Mouse (Mus musculus): ENCODE measurements at regions not wholly inside any gene's neighbourhood (a gene's known extent, or its start where the extent isn't known, plus 50 kb on each side); places are given as distances from the start of the nearest gene placed in this dataset.
A peak's percentile ranks its signal among the peaks of the same experiment; 100 is the strongest.

DNA sequence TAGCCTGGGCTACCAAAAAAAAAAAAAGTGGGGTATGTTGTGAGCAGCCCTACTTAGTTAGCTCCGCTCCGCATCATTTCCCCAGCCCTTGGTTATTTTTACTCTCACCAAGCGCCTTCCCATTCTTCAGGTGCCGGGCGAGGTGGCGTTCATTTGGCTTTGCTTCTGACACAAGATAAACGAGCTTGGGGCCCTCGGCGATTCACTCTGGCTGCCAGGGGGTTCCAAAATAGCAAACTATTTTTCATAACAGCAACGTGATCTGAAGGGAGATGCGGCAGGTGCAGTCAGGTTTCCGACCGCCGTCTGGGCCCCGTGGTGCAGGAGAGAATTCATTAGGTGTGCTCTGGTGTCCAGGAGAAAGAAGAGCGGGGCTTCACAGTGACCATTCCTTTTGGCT lies 403.6 kb upstream of the Rora start:
- peak; percentile 53 for DNase-seq (ENCODE audit: low read depth, low spot score)

DNA sequence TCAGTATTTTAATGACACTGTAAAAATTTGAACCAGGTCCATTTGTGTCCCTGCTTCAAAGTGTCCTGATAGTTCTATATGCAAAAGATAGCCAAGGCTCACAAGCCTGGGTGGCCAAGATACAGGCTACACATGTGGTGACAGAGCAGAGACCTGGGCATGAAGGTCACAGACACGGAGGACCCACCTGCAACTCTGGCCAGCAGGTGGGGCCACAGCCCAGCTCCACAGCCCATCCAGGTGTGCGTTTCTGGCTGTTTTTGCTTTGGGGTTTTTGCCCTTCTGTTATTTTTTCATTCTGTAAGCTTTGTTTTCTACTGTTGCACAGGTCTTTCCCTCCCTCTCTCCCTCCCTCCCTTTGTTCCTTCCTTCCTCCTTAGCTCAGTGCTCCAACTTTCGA lies 399.4 kb upstream of the Rora start:
- no peak for DNase-seq (ENCODE audit: low read depth, low spot score)

DNA sequence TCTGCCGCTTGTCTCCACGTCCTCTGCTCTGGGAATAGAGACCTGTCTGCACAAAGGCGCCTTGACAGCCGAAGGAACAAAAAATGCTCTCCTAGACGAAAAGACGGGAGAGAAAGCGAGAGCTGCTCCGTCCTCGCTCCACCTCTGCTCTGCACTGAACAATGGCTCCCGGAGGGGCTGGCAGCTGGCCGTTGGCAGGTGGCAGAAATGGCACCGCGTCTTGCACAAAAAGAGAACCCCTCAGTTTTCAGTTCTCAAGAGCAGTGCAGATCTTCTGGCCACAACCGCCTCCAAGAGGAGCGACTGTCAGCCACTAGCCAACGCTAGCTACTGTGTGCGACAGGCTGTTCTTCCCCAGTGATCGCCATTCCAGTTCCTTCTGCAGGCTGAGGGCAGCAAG lies 385.0 kb upstream of the Rora start:
- DNase-seq (ENCODE audit: low read depth, low spot score), result no peak

DNA sequence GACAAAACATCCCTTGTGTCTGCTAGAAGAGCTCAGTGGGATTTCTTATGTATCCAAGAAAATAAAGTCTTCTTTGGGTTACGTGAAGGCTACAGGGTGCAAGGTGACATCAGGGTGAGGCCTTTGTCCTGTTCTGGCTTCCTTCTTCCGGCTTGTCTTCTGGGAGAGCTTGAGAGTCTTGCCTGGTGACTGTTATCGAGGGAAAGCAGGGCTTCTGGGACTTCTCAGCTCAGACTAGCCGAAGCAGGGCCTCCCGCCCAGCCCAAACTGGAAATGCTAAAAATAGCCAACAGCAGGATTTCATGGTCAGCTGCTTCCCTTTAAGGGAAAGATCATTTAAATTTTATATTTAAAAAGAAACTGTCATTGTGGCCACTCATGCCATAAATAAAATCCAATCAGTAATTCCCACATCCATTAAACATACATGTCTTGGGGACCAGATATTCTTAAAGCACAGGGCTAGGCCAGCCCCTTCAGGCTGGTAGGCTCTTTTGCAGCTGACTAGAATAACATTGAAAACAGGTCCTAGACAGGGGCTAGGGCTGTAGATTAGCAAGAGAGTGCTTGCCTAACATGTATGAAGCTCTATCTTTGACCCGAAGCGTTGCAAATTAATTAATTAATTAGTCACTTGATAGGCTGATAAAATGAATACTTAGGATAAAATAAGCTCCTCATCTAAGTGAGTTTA lies 351.2 kb upstream of the Rora start:
- peak; percentile 32 for DNase-seq (ENCODE audit: low read depth, low spot score)

DNA sequence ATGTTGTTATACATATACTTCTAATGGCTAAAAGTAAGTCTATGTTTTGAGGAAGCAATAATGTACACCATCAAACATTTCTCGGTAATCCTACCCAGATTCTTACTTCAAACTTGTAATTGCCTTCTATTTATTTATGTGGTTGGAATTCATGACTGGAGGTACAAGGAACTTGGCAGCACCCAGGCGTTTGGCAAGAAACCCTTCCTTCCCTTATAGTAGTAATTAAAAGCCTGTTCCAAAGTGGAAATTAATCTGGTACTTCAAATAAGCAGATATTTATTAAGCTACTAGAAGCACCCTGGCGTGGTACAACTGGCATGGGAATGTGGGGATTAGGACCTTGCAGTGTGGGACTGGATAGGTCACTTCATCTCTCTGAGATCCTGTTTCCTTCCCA lies 322.9 kb upstream of the Rora start:
- DNase-seq (ENCODE audit: low read depth, low spot score), result no peak

DNA sequence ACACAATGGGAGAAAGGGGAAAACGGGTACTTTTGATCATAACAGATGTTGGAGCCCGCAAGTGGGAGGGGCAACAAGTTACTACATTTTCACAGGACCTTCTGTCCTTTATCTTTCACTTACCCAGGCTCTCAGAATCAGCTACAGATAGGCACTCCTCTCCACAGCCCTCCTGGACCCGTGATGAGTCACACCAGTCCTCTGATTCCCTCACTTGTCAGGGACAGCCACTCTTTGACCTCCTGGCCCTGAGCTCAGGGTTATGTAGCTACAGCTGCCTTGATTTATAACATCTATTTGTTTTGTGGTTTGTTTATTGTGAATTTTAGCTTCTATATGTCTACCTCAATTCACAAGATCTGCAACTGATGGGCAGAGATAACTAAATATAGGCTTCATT lies 312.7 kb upstream of the Rora start:
- no peak for DNase-seq (ENCODE audit: low read depth, low spot score)

DNA sequence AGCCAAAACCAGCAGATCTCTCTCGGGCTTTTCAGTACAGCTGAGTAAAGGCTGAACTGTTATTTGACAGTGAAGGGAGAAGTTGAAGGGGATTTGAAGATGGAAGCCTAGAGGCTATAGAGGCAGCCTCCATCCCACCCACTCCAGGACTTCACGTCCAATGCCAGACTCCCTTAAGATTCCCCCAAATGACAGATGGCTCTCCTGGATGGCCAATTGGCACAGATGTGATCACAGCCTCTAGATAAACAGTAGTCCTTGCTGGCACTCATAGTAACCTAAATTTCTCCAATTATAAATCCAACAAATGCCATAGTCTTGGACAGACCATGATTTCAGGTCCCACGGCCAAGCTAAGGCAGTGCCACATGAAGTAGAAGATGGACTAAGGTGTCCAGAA lies 312.1 kb upstream of the Rora start:
- DNase-seq (ENCODE audit: low read depth, low spot score), result no peak

DNA sequence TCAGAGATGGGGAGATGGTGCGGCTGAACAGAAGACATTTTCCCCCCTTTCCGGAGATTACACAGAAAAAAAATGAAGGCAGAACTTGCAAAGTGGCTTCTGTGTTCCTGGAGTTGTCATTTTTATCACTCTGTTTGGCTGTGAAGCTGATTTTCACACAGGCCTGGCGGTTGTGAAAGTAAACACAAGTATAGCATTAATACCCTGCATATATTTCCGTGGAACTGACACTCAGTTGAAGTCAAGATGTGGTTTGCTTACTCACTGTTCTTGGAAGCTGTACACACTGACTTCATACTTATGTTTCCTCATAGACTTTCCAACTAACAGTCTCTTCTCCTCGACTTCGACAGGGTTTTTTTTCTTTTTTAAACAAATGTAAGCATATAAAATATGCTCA lies 306.2 kb upstream of the Rora start:
- DNase-seq (ENCODE audit: low read depth, low spot score), result no peak

DNA sequence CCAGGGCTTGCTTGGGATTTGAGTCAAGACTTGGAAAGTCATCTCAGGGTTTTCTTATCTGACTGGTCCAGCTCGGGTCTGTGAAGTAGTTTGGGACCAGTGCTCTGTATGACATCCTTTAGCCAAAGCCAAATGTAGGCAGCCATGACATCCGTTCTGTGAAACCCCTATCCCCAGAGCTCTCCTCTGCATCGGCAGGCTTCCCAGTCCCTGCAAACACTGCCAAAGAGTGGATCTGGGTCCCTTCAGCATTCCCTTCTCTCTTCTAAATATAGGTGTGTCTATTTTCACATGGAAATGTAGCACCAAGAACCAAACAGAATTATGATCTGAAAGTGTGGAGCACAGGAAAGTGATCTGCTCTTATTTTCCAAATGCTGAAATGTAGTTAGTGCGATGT lies 302.1 kb upstream of the Rora start:
- DNase-seq (ENCODE audit: low read depth, low spot score), result peak; percentile 13

DNA sequence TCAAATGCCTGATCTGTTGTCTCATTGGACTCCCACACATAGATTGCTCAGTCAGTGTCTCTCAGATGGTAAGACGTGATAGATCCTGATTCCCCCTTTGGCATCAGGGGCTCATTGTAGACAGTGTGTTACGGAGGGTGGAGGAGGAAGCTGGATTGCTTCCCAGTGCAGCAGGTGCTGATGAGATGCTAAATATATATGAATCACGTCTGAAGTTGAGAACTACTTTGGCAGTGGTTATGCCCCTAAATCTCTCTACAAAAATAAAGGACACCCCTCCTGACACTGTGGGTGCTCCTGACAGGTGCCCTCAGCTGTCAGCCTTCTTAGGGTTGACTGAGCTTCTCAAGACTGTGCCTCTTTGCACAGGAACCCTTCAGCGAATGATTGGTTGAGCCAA lies 299.1 kb upstream of the Rora start:
- DNase-seq (ENCODE audit: low read depth, low spot score), result peak; percentile 75

DNA sequence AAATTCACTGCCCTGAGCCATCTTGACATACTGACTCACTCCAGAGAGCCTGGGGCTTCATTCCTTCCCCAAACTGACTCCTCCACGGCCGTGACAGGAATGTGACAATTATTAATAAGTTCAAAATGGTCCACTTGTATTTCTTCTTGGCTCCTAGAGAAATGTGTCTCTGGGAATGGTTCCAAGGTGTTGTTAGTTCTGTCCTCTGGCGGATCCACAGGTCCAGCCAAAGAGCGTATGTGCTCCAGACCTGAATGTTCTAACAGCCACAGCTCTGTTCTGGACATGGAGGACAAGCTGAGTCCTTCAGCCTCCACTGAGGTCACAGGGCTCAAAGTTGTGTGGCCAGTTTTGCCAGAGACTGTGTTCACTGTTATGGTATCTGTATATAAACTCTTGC lies 297.5 kb upstream of the Rora start:
- DNase-seq (ENCODE audit: low read depth, low spot score), result peak; percentile 39

DNA sequence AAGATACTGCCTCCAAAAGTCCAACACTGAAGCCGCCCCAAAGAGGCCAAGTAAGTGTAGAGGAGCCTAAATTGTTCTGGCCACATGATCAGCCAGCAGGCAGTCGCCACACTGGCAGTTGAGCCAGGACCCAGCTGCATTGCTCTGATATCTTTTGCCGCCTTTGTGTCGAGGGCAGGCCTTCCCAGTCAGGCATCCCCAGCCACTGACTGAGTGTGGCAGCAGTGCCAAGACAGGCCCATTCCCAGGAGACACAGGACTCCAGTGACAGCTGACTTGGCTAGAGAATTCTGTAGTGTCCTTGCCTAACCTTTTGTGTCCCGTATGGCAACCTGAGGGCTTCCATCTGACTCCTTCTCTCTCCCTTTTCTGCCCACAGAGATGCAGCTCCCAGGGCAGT lies 296.4 kb upstream of the Rora start:
- peak; percentile 90 for DNase-seq (ENCODE audit: low read depth, low spot score)

DNA sequence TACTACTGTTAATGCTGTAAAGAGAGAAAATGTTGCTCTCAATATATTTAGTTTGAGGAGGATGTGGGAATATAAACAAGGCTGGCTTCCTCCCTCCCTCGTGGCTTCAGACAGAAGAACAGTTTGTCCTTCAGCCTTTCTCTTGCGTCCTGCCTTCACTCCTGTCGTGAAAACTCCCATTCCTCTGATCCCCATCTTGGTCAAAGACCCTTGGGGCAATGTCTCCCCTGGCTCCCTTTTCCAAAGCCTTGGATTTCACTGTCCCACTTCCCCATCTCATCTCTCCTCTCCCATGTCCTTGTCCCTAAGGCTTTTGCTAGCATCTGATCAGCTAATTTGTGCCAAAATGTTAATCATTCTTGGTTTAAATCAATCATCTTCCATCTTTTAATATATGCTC lies 286.6 kb upstream of the Rora start:
- no peak for DNase-seq (ENCODE audit: low read depth, low spot score)

DNA sequence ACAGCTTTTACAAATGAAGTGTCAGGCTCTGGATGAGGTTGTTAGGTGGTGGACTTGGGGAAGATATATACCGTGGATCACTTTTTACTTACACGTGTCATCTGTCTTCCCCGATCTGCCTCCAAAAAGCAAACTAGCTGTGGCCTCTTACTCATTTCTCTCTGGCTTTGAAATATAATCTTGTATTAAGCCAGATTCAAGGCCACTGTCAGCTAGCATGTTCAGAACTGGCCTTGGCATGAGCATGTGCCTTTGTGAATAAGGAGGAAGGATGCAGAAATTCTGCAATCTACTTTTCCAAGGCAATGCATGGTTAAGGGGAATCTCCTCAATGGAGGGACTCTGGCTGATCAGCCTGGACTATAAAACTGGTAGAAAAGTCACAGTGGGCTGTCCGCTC lies 286.0 kb upstream of the Rora start:
- no peak for DNase-seq (ENCODE audit: low read depth, low spot score)

DNA sequence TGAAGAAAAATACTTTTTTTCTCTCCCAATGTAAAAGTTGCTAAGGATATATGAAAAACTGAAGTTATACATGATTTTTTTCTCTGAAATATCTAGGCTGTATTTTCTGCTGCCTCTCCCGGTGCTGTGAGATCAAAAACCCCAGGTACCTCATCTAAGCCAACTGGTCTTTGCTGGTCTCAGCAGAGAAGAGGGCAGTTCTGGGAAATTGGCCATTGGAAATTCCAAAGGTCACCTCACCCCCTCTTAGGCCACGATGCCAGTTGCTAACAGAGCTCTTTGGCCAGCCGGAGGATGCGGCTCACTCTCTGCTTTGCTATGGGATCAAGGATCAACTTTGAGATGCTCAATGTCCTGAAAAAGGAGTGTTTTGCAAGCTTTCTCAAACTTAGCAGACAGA lies 280.9 kb upstream of the Rora start:
- peak; percentile 63 for DNase-seq (ENCODE audit: low read depth, low spot score)

DNA sequence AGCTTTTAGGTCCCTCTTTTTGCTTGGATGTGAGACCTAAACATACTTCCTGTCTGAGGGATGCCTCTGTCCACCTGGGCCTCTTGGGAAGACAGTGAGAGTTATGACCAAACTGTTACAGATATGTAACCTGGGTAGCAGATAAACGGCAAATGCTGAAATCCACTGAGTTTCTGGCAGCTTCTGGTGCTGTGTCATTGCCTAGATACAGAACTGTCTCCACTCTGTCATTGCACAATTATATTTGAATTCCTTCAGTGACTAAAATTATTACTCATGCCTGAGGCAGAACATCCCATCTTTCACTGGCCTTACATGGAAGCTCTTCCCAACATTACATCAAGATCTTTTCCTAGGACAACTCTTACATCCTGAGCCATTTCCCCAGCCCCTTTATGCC lies 277.4 kb upstream of the Rora start:
- no peak for DNase-seq (ENCODE audit: low read depth, low spot score)

DNA sequence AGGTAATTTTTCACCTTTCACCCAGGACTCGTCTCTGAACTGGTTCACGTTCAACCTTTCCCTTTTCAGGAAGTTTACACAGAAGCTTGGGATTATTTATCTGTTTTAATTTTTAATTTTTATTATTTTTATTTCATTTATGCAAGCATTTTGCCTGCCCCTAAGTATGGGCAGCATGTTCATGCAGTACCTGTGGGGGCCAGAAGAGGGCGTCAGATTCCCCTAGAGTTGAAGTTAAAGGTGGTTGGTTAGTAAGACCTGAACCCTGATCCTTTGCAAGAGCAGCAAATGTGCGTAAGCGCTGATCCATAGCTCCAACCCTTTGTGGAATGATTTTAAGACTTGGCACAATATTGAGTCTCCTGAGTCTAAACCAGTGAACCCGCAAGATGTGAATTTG lies 271.7 kb upstream of the Rora start:
- DNase-seq (ENCODE audit: low read depth, low spot score), result no peak

DNA sequence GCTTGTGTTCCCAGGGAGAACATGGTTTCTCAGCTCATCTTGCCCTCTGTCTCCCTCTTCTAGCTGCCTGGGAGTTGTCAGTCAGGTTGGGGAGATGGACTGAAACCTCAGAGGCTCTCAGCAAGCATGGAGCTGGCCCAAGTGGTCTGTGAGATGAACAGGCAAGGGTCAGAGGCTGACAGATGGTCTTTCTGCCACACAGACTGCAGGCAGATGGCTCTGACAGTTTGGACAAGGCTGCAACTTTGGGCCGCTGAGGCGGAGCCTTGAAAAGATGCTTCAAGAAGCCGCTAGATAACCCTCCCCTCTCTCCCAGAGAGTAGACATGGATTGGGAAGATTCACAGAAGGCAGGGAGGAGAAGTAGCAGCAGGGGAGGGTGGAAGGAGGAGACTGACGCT lies 252.7 kb upstream of the Rora start:
- DNase-seq (ENCODE audit: low read depth, low spot score), result no peak

DNA sequence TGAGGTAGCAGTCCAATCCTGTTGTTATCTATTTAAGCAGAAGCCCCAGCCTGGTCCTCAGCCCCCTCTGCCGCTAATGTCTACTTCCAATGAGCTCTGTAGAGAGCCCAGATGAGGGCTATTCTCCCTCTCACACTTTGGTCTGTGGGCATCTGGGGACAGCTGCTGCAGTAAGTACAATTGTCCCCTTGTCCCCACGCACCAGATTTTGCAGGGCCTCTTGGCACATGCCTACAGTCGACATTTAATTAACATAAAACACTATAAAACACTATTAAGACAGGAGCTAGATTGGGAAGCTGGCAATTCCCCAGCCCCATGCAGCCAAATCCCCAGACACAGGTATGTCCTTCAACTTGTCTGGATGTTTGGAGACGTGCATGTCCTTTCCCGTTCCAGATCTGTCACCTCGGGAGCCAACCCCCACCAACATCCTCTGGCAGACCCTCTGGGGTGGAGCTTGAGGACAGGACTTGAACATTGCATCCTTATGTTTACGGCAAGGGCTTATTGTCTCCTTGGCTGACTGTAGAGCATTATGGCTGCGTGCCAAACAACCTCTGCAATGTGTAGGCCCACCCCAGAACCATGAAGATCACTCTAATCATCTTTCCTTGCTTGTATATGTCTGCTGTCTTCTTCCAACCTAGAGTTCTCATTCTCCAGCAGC lies 251.3 kb upstream of the Rora start:
- DNase-seq (ENCODE audit: low read depth, low spot score), result no peak

DNA sequence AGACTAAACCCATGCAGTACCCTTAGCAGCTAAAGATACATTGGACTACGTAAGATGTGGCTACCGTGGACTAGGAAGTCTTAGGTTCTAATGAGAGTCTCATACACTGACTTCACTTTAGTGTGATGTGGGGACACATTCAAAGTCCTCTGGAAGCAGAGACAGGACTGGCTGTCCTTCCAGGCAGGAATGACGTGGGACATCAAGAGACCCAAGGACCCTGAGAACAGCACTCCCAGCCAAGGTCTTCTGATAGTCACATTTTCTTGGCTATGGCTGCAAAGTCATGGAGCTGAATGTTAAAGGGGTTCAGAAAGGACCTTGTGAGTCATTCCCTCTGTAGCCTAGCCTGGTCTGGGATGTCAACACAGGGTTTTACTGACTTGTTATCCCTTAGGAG lies 250.6 kb upstream of the Rora start:
- DNase-seq (ENCODE audit: low read depth, low spot score), result no peak

DNA sequence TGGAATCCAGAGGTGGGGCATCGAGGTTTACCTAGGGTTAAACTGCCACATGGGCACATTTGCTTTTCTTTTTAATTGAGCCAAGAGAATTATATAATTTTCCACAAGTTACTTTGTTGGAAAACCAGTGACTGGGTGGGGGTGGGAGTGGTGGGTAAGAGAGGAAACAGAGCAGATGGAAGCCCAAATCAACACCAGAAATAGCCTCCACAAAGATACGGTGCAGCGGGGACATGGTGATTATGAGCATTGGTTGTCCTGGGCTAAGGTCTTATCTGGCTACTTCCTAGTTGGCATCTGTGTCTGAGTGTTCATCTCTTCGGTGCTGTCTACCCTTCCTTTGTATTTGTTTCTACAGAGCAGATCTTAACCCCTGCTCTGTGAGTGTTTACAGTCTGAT lies 250.1 kb upstream of the Rora start:
- DNase-seq (ENCODE audit: low read depth, low spot score), result no peak

DNA sequence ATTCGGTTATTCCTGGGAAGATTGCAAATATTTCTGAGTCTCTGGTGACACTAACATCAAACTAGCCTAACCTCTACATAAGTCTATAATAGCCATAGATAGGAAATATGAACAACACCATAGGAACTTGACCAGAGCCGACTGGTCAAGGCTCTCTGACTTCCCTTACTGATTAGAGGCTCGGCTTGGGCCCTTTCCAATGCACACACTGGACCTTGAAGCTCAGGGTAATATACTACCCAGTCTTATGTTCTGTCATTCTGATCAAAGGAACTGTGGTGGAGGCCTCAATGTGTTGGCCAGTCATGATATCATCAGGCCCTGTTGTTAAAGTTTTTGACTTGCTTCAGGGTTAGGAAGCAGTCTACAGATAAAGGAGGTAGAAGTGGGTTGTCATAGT lies 243.8 kb upstream of the Rora start:
- DNase-seq (ENCODE audit: low read depth, low spot score), result no peak

DNA sequence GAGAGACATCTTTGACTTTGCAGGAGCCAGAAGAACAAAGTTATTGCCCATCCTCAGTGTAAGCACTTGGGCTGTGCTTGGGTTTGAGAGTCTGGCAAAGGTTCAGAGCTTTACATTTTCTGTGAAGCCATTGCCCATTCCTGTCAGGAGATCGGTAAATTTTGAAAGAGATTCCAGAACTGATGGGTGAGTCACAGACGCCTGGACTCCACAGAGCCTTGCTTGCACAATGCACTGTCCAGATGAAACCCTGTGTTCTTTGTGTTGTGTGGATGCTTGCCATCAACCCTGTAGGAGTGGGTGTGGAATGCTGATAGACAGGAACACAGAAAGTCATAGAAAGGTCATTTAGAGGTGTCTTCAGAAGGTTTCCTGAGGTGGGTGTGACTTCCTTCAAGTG lies 227.3 kb upstream of the Rora start:
- no peak for DNase-seq (ENCODE audit: low read depth, low spot score)

DNA sequence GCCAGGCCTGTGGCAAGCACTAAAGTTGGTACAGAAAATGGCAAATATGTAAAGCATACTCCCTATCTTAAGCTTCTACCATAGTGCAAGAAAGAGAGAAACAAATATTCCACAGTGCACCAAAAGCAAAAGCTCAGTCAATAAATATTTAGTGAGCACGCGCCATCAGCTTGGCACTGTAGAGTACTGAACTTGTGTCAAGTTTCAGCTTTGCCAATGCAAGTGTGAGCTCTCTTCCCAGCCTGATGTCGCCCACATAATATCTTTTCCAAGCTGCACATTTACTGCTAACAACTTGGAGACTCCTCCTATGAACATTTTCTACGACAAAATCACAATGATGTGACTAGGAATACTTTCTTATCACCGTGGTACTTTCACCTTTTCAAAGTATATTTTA lies 190.8 kb upstream of the Rora start:
- no peak for DNase-seq (ENCODE audit: low read depth, low spot score)

Measured in skeletal muscle tissue, adult 2 months (tissue).